Mouse (Mus musculus): ENCODE data around the gene Ppid. TPM values are rescaled to one million over a fixed set of nuclear protein-coding genes. Genes with fewer than 3 reads are reported as not detected.

The Ppid gene
- 168 and 175 TPM in 2 replicates for polyA plus RNA-seq (2015; fragmentation: Nextera tagmentation; extraction: Ambion mirVana)

- Histone ChIP-seq H3K9me3 (replicated peaks) (no peaks in the 10 kb centered on the region), H3K4me2 (peak within 1 kb of the TSS; percentile 84), H3K36me3 (ENCODE audit: poor library complexity, severe bottlenecking) (peaks cover 23% of the 10 kb centered on the region), H3K4me1 (peaks cover 20% of the 10 kb centered on the region), H3K27me3 (0 out of 2 replicates have a peak, but pooled peaks cover 2% of the 10 kb centered on the region), H3K27ac (peak within 1 kb of the TSS; percentile 78), H3K4me3 (peak within 1 kb of the TSS; percentile 86), H3K9ac (peak within 1 kb of the TSS; percentile 86)
- WGBS: 5% methylated on average over 54 of the region's 63 CpGs
- peak; percentile 90 for ATAC-seq
Measured at GRCm38 (mm10) chr3:79590863-79591792, at the start of gene Ppid. Gene Ppid, plus strand, starts transcription at chr3:79591342.

GRCm38 (mm10) chr3:79542585-79542984 is 48.6 kb upstream of the Ppid start:
- Histone ChIP-seq H3K27me3 (no peaks in the 10 kb centered on the region), H3K4me1 (peaks cover 4% of the 10 kb centered on the region; the same call in 1 of the 2 replicates), H3K9ac (no peak overlapping the region), H3K4me3 (no peak overlapping the region), H3K36me3 (ENCODE audit: poor library complexity, severe bottlenecking) (peaks cover 4% of the 10 kb centered on the region; the same call in 1 of the 2 replicates), H3K9me3 (replicated peaks) (no peaks in the 10 kb centered on the region), H3K4me2 (no peak overlapping the region), H3K27ac (no peak overlapping the region)
- no peak for ATAC-seq
- 39% methylated on average over 6 of the region's 6 CpGs for WGBS

GRCm38 (mm10) chr3:79548681-79549437 is 42.3 kb upstream of the Ppid start:
- ATAC-seq: no peak
- H3K4me2 ChIP-seq: no peak overlapping the region
- peaks cover 4% of the 10 kb centered on the region; the same call in 1 of the 2 replicates for H3K36me3 ChIP-seq (ENCODE audit: poor library complexity, severe bottlenecking)
- WGBS: 86% methylated on average over 17 of the region's 17 CpGs
- H3K9me3 ChIP-seq (replicated peaks): no peaks in the 10 kb centered on the region
- no peaks in the 10 kb centered on the region for H3K27me3 ChIP-seq
- H3K9ac ChIP-seq: no peak overlapping the region
- no peak overlapping the region for H3K4me3 ChIP-seq
- H3K4me1 ChIP-seq: no peaks in the 10 kb centered on the region
- no peak overlapping the region for H3K27ac ChIP-seq

GRCm38 (mm10) chr3:79549751-79550393 is 41.3 kb upstream of the Ppid start:
- Histone ChIP-seq H3K4me3 (no peak overlapping the region), H3K36me3 (ENCODE audit: poor library complexity, severe bottlenecking) (peaks cover 4% of the 10 kb centered on the region; the same call in 1 of the 2 replicates), H3K27ac (no peak overlapping the region), H3K4me1 (no peaks in the 10 kb centered on the region), H3K4me2 (no peak overlapping the region), H3K27me3 (no peaks in the 10 kb centered on the region), H3K9me3 (replicated peaks) (no peaks in the 10 kb centered on the region), H3K9ac (no peak overlapping the region)
- no peak for ATAC-seq
- WGBS: 93% methylated on average over 8 of the region's 8 CpGs

- Histone ChIP-seq H3K4me1 (no peaks in the 10 kb centered on the region), H3K36me3 (ENCODE audit: poor library complexity, severe bottlenecking) (no peaks in the 10 kb centered on the region), H3K9me3 (replicated peaks) (no peaks in the 10 kb centered on the region), H3K27me3 (no peaks in the 10 kb centered on the region), H3K4me2 (no peak overlapping the region), H3K27ac (no peak overlapping the region), H3K4me3 (no peak overlapping the region), H3K9ac (no peak overlapping the region)
- 86% methylated on average over 10 of the region's 10 CpGs for WGBS
- ATAC-seq: no peak
Measured at GRCm38 (mm10) chr3:79551826-79552552, 39.2 kb upstream of the Ppid start.

GRCm38 (mm10) chr3:79553779-79554178 is 37.4 kb upstream of the Ppid start:
- Histone ChIP-seq H3K27ac (no peak overlapping the region), H3K4me3 (no peak overlapping the region), H3K4me2 (no peak overlapping the region), H3K4me1 (no peaks in the 10 kb centered on the region), H3K36me3 (ENCODE audit: poor library complexity, severe bottlenecking) (no peaks in the 10 kb centered on the region), H3K27me3 (no peaks in the 10 kb centered on the region), H3K9ac (no peak overlapping the region), H3K9me3 (replicated peaks) (no peaks in the 10 kb centered on the region)
- ATAC-seq: no peak
- WGBS: 93% methylated on average over 3 of the region's 3 CpGs

- WGBS: 93% methylated on average over 6 of the region's 6 CpGs
Measured at GRCm38 (mm10) chr3:79555061-79555460, 36.1 kb upstream of the Ppid start.

GRCm38 (mm10) chr3:79559021-79559772 is 31.9 kb upstream of the Ppid start:
- Histone ChIP-seq H3K27me3 (no peaks in the 10 kb centered on the region), H3K4me1 (peaks cover 13% of the 10 kb centered on the region; the same call in 1 of the 2 replicates), H3K27ac (no peak overlapping the region), H3K9ac (no peak overlapping the region), H3K4me3 (no peak overlapping the region), H3K9me3 (replicated peaks) (no peaks in the 10 kb centered on the region), H3K36me3 (ENCODE audit: poor library complexity, severe bottlenecking) (no peaks in the 10 kb centered on the region), H3K4me2 (no peak overlapping the region)
- 86% methylated on average over 9 of the region's 9 CpGs for WGBS
- ATAC-seq: 0 out of 2 replicates have a peak, but pooled peaks have one; percentile 34

More at GRCm38 (mm10) chr3:79555061-79555460, 36.1 kb upstream of the Ppid start:
- no peaks in the 10 kb centered on the region for H3K36me3 ChIP-seq (ENCODE audit: poor library complexity, severe bottlenecking)
- H3K27ac ChIP-seq: no peak overlapping the region
- no peak overlapping the region for H3K4me2 ChIP-seq
- 0 out of 2 replicates have a peak, but pooled peaks cover 5% of the 10 kb centered on the region for H3K4me1 ChIP-seq
- H3K9me3 ChIP-seq (replicated peaks): no peaks in the 10 kb centered on the region
- no peak overlapping the region for H3K4me3 ChIP-seq
- no peak overlapping the region for H3K9ac ChIP-seq
- ATAC-seq: no peak
- no peaks in the 10 kb centered on the region for H3K27me3 ChIP-seq

GRCm38 (mm10) chr3:79559773-79560045 is 31.4 kb upstream of the Ppid start:
- H3K9me3 ChIP-seq (replicated peaks): no peaks in the 10 kb centered on the region
- no peak overlapping the region for H3K9ac ChIP-seq
- 95% methylated on average over 5 of the region's 5 CpGs for WGBS
- no peak overlapping the region for H3K4me2 ChIP-seq
- ATAC-seq: no peak
- H3K36me3 ChIP-seq (ENCODE audit: poor library complexity, severe bottlenecking): no peaks in the 10 kb centered on the region
- no peak overlapping the region for H3K27ac ChIP-seq
- peaks cover 13% of the 10 kb centered on the region; the same call in 1 of the 2 replicates for H3K4me1 ChIP-seq
- no peaks in the 10 kb centered on the region for H3K27me3 ChIP-seq
- H3K4me3 ChIP-seq: no peak overlapping the region

- no peaks in the 10 kb centered on the region for H3K27me3 ChIP-seq
- peaks cover 13% of the 10 kb centered on the region; the same call in 1 of the 2 replicates for H3K4me1 ChIP-seq
- H3K9me3 ChIP-seq (replicated peaks): no peaks in the 10 kb centered on the region
- H3K4me3 ChIP-seq: no peak overlapping the region
- no peaks in the 10 kb centered on the region for H3K36me3 ChIP-seq (ENCODE audit: poor library complexity, severe bottlenecking)
- ATAC-seq: no peak
- H3K27ac ChIP-seq: no peak overlapping the region
- no peak overlapping the region for H3K9ac ChIP-seq
- WGBS: 97% methylated on average over 6 of the region's 6 CpGs
- H3K4me2 ChIP-seq: no peak overlapping the region
Measured at GRCm38 (mm10) chr3:79560555-79560954, 30.6 kb upstream of the Ppid start.
